Mouse (Mus musculus): ENCODE data around the gene Gm21477. TPM values are rescaled to one million over a fixed set of nuclear protein-coding genes. Genes with fewer than 3 reads are reported as not detected.
"Not testable (repeated sequence)": the region's sequence is repeated elsewhere in the genome, so short reads cannot be mapped to it uniquely, and the experiment has no call there.

The Gm21477 gene
- not detected in 2 replicates for polyA plus RNA-seq (2012; rRNA removed)

DNA sequence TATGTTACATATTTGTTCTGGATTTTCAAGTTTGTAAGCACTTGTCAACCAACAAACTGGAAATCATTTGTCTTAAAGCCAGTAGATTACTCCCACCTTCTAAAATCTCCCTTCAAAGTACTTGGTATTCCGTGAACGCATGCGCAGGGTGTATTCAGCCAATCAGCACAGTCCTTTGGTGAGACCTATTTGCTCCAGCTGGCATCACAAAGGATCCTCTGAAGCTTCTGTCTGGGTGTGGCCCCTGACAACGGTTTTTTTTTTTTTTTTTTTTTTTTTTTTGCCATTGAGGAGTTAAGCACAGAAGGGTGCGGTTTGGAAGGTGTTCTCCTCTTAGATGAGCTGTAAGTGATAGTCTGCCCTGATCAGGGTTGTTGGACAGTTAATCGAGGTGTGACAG lies at the start of gene Gm21477:
Gene Gm21477 (plus strand): TSS at position 301 of the 400 bp plus-strand sequence.
- not testable (repeated sequence) for H3K27me3 ChIP-seq (ENCODE audit: control insufficient read depth, insufficient read depth, low read length); H3K4me1 ChIP-seq (ENCODE audit: control insufficient read depth, insufficient read depth, low read length); H3K27ac ChIP-seq (ENCODE audit: insufficient read depth, low read length); H3K4me3 ChIP-seq (replicated peaks; ENCODE audit: insufficient read depth, low read depth, low read length); DNase-seq
- WGBS, result no CpG with 5 or more reads among the region's 6 CpGs
